Mouse (Mus musculus): Measurements from ENCODE around the gene Zbtb7b. TPM values are rescaled to one million over a fixed set of nuclear protein-coding genes. Genes with fewer than 3 reads are reported as not detected.

Gene Zbtb7b
- polyA plus RNA-seq, 1 experiment from 2014 or later, result 0.88 TPM

DNA sequence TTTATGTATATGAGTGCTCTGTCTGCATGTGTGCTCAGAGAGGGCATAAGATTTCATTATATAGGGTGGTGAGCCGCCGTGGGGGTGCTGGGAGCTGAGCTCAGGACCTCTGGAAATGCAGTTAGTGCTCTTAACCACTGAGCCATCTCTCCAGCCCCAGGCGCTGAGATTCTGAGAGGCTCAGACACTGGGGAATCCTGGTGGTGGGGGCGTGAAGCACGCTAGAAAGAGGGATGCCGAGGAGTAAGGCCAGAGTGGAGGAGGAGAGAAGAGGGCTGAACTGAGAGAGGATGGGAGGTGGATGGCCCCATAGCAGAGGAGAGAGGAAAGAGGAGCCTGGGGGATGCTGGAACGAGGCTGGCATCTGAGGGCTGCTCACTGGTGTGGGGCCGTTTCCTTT lies 29.9 kb downstream of the Zbtb7b start:
- H3K27me3 ChIP-seq (replicated peaks; ENCODE audit: control insufficient read depth, insufficient read depth, low read length), result no peaks in the 10 kb centered on the region
- 57% methylated on average over 8 of the region's 8 CpGs for WGBS
- no peaks in the 10 kb centered on the region for H3K36me3 ChIP-seq (ENCODE audit: control insufficient read depth, insufficient read depth, low read length)
- H3K27ac ChIP-seq (ENCODE audit: low read depth, low read length), result no peak overlapping the region
- H3K4me3 ChIP-seq (ENCODE audit: low read length), result no peak overlapping the region
- no peak overlapping the region for H3K9ac ChIP-seq (ENCODE audit: low read depth, low read length)
- no peak for ATAC-seq
- no peaks in the 10 kb centered on the region for H3K9me3 ChIP-seq (ENCODE audit: control insufficient read depth, low read length)
- no peaks in the 10 kb centered on the region for H3K4me1 ChIP-seq (ENCODE audit: control insufficient read depth, insufficient read depth, low read depth, low read length)
- H3K4me2 ChIP-seq (ENCODE audit: low read length), result no peak overlapping the region

DNA sequence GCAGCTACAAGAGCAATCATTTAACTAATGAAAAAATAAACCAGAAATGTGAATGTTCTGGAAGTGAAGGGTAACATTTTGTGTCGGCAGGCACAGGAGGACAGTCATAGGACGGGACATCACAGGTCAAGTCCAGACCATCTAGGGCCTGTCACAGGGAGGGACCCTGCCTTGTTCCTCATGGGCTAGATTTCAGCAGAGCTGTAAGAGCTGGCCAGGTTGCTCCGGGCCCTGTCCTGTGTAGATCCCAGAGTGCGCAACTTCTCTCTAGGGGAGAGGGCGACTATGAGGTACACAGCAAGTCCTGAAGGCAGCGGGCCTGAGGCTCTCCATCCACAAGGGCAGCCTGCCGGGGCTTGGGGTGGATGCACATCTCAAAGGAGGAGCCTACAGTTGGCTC lies 32.9 kb downstream of the Zbtb7b start, which contains the start of gene Dcst2:
Dcst2 (plus strand) TSS at position 301 of the 400 bp plus-strand sequence.
- H3K9me3 ChIP-seq (ENCODE audit: control insufficient read depth, low read length), result no peaks in the 10 kb centered on the region
- H3K27me3 ChIP-seq (replicated peaks; ENCODE audit: control insufficient read depth, insufficient read depth, low read length), result no peaks in the 10 kb centered on the region; the same call in 1 of the 2 replicates
- H3K9ac ChIP-seq (ENCODE audit: low read depth, low read length), result no peak within 1 kb of the TSS
- H3K4me3 ChIP-seq (ENCODE audit: low read length), result no peak within 1 kb of the TSS
- H3K27ac ChIP-seq (ENCODE audit: low read depth, low read length), result no peak within 1 kb of the TSS
- no peak within 1 kb of the TSS for H3K4me2 ChIP-seq (ENCODE audit: low read length)
- 85% methylated on average over 7 of the region's 7 CpGs for WGBS
- no peaks in the 10 kb centered on the region for H3K36me3 ChIP-seq (ENCODE audit: control insufficient read depth, insufficient read depth, low read length)
- H3K4me1 ChIP-seq (ENCODE audit: control insufficient read depth, insufficient read depth, low read depth, low read length), result no peaks in the 10 kb centered on the region
- ATAC-seq, result no peak

DNA sequence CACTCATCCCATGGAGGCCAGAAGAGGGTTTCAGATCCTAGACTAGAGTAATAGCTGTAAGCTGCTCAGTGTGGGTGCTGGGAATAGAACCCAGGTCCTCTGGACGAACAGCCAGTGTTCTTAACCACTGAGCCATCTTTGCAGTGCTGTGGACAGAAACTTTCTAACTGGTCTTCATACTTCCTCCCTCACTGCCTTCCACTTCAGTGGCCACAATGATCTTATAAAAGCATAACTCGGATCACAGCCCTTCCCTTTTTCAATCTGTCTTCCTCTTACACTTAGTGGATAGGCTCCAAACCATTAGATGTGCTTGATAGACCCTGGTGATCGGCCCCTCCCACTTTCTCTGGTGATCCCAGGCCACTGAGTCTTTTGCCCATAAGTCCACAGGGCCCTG lies 34.3 kb downstream of the Zbtb7b start:
- Histone ChIP-seq H3K4me3 (ENCODE audit: low read length) (no peak overlapping the region), H3K36me3 (ENCODE audit: control insufficient read depth, insufficient read depth, low read length) (no peaks in the 10 kb centered on the region), H3K4me2 (ENCODE audit: low read length) (no peak overlapping the region), H3K9me3 (ENCODE audit: control insufficient read depth, low read length) (no peaks in the 10 kb centered on the region), H3K27me3 (replicated peaks; ENCODE audit: control insufficient read depth, insufficient read depth, low read length) (no peaks in the 10 kb centered on the region; the same call in 1 of the 2 replicates), H3K27ac (ENCODE audit: low read depth, low read length) (no peak overlapping the region), H3K4me1 (ENCODE audit: control insufficient read depth, insufficient read depth, low read depth, low read length) (no peaks in the 10 kb centered on the region), H3K9ac (ENCODE audit: low read depth, low read length) (no peak overlapping the region)
- ATAC-seq, result no peak
- WGBS, result 75% methylated on average over 3 of the region's 3 CpGs

DNA sequence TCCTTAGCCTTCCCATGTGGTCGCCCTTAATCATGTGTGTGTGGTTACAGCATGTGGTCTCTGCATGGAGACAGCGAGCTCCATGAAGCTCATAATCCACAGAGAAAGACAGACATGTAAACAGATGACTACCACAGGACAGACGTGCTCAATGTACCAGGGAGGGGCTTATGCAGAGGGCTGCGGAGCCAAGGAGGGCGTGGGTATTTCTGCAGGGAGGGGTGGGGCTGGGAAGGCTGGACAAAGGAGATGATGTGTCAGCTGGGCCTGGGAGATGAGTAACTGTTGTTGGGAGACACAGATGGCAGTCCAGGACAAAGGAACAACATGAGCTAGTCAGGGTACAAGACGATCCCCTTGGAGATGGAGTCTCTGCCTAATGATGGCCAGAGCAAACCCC lies 34.9 kb downstream of the Zbtb7b start:
- H3K27me3 ChIP-seq (replicated peaks; ENCODE audit: control insufficient read depth, insufficient read depth, low read length), result no peaks in the 10 kb centered on the region; the same call in 1 of the 2 replicates
- no peak overlapping the region for H3K4me3 ChIP-seq (ENCODE audit: low read length)
- H3K27ac ChIP-seq (ENCODE audit: low read depth, low read length), result no peak overlapping the region
- no peak overlapping the region for H3K9ac ChIP-seq (ENCODE audit: low read depth, low read length)
- WGBS, result 52% methylated on average over 6 of the region's 6 CpGs
- H3K4me1 ChIP-seq (ENCODE audit: control insufficient read depth, insufficient read depth, low read depth, low read length), result no peaks in the 10 kb centered on the region
- ATAC-seq, result no peak
- no peak overlapping the region for H3K4me2 ChIP-seq (ENCODE audit: low read length)
- H3K36me3 ChIP-seq (ENCODE audit: control insufficient read depth, insufficient read depth, low read length), result no peaks in the 10 kb centered on the region
- no peaks in the 10 kb centered on the region for H3K9me3 ChIP-seq (ENCODE audit: control insufficient read depth, low read length)

DNA sequence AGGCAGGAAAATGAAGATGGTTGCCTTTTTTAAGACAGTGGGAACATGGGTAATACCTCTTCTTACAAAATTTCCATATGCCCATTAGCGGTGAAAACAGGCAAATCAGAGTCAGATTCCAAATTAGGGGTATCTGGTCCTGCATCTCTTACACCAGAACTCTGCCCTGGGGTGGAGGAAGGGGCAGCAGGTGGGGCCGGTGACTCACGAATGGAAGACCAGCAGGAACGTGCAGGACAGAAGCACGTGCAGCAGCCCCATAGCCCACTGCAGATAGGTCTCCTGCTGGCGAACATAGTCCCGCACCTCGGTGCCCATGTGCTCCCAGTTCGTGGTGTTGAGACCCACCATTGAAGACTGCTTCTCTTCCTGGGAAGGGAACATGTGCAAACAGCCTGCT lies 38.5 kb downstream of the Zbtb7b start:
- no peak overlapping the region for H3K4me3 ChIP-seq (ENCODE audit: low read length)
- no peak for ATAC-seq
- 74% methylated on average over 9 of the region's 9 CpGs for WGBS

DNA sequence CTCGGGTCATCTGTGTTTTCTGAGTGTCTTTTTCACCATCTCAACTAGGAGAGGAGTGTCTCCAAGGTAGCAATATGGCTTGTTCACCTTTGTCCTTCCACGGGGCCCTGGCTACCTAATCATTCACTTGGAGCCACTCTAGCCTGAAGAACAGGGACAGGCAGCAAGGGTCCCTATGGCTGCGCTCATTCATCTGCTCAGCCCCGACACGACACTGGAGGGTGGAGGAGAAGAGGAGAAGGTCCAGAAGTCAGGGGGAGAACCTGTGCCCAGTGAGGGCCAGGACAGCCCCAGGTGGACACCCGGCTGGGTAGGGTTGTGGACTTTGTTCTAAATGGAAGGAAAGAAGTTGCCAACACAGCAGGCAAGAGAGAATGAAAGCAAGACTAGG lies 39.1 kb downstream of the Zbtb7b start:
- H3K9me3 ChIP-seq (ENCODE audit: control insufficient read depth, low read length), result no peaks in the 10 kb centered on the region
- no peak for ATAC-seq
- no peaks in the 10 kb centered on the region; the same call in 1 of the 2 replicates for H3K27me3 ChIP-seq (replicated peaks; ENCODE audit: control insufficient read depth, insufficient read depth, low read length)
- H3K4me1 ChIP-seq (ENCODE audit: control insufficient read depth, insufficient read depth, low read depth, low read length), result peaks cover 5% of the 10 kb centered on the region; the same call in 1 of the 2 replicates
- H3K4me3 ChIP-seq (ENCODE audit: low read length), result no peak overlapping the region
- H3K4me2 ChIP-seq (ENCODE audit: low read length), result no peak overlapping the region
- H3K36me3 ChIP-seq (ENCODE audit: control insufficient read depth, insufficient read depth, low read length), result no peaks in the 10 kb centered on the region
- H3K9ac ChIP-seq (ENCODE audit: low read depth, low read length), result no peak overlapping the region
- 79% methylated on average over 6 of the region's 6 CpGs for WGBS
- H3K27ac ChIP-seq (ENCODE audit: low read depth, low read length), result no peak overlapping the region

More for the DNA sequence above, 38.5 kb downstream of the Zbtb7b start:
- Histone ChIP-seq H3K9ac (ENCODE audit: low read depth, low read length) (no peak overlapping the region), H3K4me1 (ENCODE audit: control insufficient read depth, insufficient read depth, low read depth, low read length) (peaks cover 2% of the 10 kb centered on the region; the same call in 1 of the 2 replicates), H3K27ac (ENCODE audit: low read depth, low read length) (no peak overlapping the region), H3K27me3 (replicated peaks; ENCODE audit: control insufficient read depth, insufficient read depth, low read length) (no peaks in the 10 kb centered on the region; the same call in 1 of the 2 replicates), H3K4me2 (ENCODE audit: low read length) (no peak overlapping the region), H3K9me3 (ENCODE audit: control insufficient read depth, low read length) (no peaks in the 10 kb centered on the region), H3K36me3 (ENCODE audit: control insufficient read depth, insufficient read depth, low read length) (no peaks in the 10 kb centered on the region)

DNA sequence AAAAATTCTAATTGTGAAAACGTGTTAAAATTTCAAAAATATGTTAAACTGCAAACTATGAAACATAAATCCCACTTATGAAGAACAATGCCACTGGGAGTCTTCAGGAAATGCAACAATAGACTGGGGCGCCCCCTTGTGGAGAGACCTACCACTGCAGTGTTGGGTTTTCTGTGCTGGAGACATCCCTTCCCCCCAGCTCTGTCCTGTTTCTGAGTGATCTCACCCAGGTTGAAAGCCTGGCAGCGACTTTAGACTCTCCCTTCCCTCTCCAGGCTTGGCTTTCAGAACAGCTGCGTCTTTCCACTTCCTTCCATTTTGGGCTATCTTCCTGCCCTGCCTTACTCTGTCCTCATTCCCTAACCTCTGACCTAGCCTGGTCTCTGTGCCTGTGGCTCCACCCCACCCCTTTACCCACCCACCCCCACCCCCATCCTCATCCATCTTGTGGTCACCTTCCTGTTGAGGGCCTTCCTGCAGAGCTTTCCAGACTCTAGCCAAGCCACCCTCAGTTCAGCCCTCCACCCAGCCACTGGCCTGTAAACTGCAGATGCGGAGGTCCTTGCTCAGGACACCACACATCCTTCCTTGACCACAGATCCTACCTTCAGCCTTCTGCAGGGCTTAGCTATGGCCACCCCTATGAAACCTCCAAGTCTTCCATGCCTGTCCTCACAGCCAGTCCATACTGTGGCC lies 39.6 kb downstream of the Zbtb7b start:
- no peak overlapping the region for H3K27ac ChIP-seq (ENCODE audit: low read depth, low read length)
- no peak overlapping the region for H3K9ac ChIP-seq (ENCODE audit: low read depth, low read length)
- no peaks in the 10 kb centered on the region for H3K9me3 ChIP-seq (ENCODE audit: control insufficient read depth, low read length)
- no peaks in the 10 kb centered on the region for H3K36me3 ChIP-seq (ENCODE audit: control insufficient read depth, insufficient read depth, low read length)
- no peak overlapping the region for H3K4me3 ChIP-seq (ENCODE audit: low read length)
- no peak for ATAC-seq
- WGBS, result 18% methylated on average over 5 of the region's 5 CpGs
- H3K4me2 ChIP-seq (ENCODE audit: low read length), result no peak overlapping the region
- H3K4me1 ChIP-seq (ENCODE audit: control insufficient read depth, insufficient read depth, low read depth, low read length), result peaks cover 6% of the 10 kb centered on the region; the same call in 1 of the 2 replicates
- H3K27me3 ChIP-seq (replicated peaks; ENCODE audit: control insufficient read depth, insufficient read depth, low read length), result no peaks in the 10 kb centered on the region; the same call in 1 of the 2 replicates

DNA sequence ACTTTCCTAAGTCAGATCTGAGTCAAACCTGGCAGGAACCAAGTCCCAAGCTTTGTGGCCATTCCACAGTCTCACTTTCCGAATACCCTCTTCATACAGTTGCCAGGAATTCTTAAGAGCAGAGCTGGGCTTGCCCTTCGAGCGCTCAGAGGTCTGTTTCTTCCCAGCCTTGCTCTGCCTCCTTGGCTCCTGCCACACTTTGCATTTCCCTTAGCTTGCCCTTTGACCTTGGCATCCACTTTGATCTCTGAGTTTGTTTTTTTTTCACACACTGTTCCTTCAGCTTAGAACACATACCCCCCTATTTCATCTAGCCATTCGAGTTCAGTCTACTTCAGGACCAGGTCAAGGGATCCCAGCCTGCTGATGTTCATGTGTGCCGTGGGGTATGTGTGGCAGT lies 43.3 kb downstream of the Zbtb7b start:
- no peak overlapping the region for H3K4me2 ChIP-seq (ENCODE audit: low read length)
- no peaks in the 10 kb centered on the region for H3K9me3 ChIP-seq (ENCODE audit: control insufficient read depth, low read length)
- no peak for ATAC-seq
- WGBS, result 68% methylated on average over 5 of the region's 5 CpGs
- H3K36me3 ChIP-seq (ENCODE audit: control insufficient read depth, insufficient read depth, low read length), result no peaks in the 10 kb centered on the region
- H3K27ac ChIP-seq (ENCODE audit: low read depth, low read length), result no peak overlapping the region
- H3K4me3 ChIP-seq (ENCODE audit: low read length), result no peak overlapping the region
- H3K27me3 ChIP-seq (replicated peaks; ENCODE audit: control insufficient read depth, insufficient read depth, low read length), result no peaks in the 10 kb centered on the region
- H3K9ac ChIP-seq (ENCODE audit: low read depth, low read length), result no peak overlapping the region
- H3K4me1 ChIP-seq (ENCODE audit: control insufficient read depth, insufficient read depth, low read depth, low read length), result peaks cover 13% of the 10 kb centered on the region

DNA sequence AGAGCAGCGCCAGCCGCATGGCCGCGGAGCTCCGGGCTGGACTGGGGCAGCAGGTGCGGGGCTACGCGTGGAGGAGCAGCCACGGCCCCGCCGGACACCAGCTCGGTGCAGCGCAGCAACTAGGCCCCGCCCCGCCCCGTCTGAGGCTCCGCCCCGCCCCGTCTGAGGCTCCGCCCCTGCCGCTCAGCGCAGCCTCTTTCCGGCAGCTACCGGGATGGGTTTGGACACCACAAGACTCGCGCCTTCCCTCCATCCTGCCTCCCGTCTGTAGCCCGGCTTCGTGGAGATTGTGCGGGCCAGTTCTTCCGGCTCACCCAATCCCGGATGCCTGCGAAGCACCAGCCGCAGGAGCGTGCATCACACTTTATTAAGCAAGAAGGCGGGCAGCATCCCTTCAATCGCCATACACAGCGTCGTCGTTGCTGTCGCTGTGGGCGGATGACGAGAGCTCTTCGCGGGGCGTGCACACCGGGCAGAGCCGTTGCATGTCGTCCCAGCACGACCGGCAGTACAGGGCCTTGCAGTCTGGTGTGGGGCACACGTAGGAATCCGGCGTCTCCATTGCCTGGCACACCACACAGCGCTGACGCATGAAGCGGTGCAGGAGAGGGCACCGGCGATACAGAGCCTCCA lies 44.6 kb downstream of the Zbtb7b start, which contains the start of gene Adam15:
Adam15 (minus strand) TSS at position 128 of the 633 bp plus-strand sequence.
- H3K4me2 ChIP-seq (ENCODE audit: low read length), result peak within 1 kb of the TSS; percentile 98
- peak within 1 kb of the TSS; percentile 90 for H3K27ac ChIP-seq (ENCODE audit: low read depth, low read length)
- ATAC-seq, result peak; percentile 93
- under 1% methylated on average over 58 of the region's 59 CpGs for WGBS
- H3K9me3 ChIP-seq (ENCODE audit: control insufficient read depth, low read length), result no peaks in the 10 kb centered on the region
- H3K9ac ChIP-seq (ENCODE audit: low read depth, low read length), result peak within 1 kb of the TSS; percentile 85
- H3K27me3 ChIP-seq (replicated peaks; ENCODE audit: control insufficient read depth, insufficient read depth, low read length), result no peaks in the 10 kb centered on the region
- H3K4me3 ChIP-seq (ENCODE audit: low read length), result peak within 1 kb of the TSS; percentile 82
- H3K4me1 ChIP-seq (ENCODE audit: control insufficient read depth, insufficient read depth, low read depth, low read length), result peaks cover 13% of the 10 kb centered on the region
- H3K36me3 ChIP-seq (ENCODE audit: control insufficient read depth, insufficient read depth, low read length), result peaks cover under 1% of the 10 kb centered on the region; the same call in 1 of the 2 replicates
